Mouse (Mus musculus): ENCODE measurements at regions not wholly inside any gene's neighbourhood (a gene's known extent, or its start where the extent isn't known, plus 50 kb on each side); places are given as distances from the start of the nearest gene placed in this dataset.

DNA sequence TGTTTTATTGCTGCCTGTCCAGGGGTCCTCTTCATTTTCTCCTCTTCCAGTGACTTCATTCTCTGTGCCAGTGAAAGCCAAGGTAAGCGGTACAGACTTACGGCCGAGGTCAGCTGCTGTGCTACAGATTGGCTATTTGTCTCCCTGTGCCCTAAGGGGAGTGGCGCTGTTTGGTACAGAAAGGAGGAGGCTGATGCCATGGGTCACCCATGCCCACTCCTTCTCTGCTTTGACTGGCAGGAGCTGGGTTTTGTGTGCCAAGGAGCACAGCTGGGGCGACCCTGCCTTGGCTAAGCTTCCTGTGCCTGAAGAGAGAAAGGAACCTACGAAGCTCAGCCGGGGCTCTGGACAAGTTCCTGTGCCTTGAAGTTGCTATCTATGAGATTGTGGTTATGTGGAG is 70.0 kb upstream of the Fggy start:
- TF ChIP-seq CTCF (IDR thresholded peaks at IDR 0.05; ENCODE audit: extremely low read depth, insufficient read length, insufficient replicate concordance, low read depth, low read length) (no peak), POLR2A (IDR thresholded peaks at IDR 0.05; ENCODE audit: low read depth, low read length) (no peak)
